Mouse (Mus musculus): ENCODE measurements around the gene Snrpa. TPM values are rescaled to one million over a fixed set of nuclear protein-coding genes. Genes with fewer than 3 reads are reported as not detected.

Snrpa gene
- polyA plus RNA-seq, 1 experiment, result 293 TPM

DNA sequence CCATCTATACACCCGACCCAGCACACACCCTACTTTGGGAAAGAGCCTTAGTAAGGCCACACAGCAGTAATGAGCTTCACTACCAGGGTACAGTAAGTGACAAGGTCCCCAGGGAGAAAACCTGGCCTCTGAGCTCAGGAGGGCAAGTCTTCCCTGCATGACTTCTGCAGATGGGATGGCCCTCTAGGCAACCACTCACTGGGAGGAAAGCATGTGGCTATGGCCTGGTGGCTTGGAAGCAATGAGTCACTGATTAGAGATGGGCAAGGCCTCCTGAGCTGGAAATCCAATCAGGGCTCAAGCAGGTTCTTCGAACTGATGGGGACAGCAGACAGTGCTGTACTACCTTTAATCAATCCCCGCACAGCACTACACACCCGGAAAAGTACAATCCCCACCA is 34.3 kb downstream of the Snrpa start:
- TF ChIP-seq POLR2A (IDR thresholded peaks at IDR 0.05; ENCODE audit: control insufficient read depth, extremely low read depth, insufficient read depth, low read length, poor library complexity), result no peak
- TF ChIP-seq CTCF (IDR thresholded peaks at IDR 0.05; ENCODE audit: borderline replicate concordance, control insufficient read depth, extremely low read depth, insufficient read depth, low read length, poor library complexity), result no peak
- no peaks in the 10 kb centered on the region for H3K27me3 ChIP-seq (ENCODE audit: control insufficient read depth, insufficient read depth, low read length)
- H3K27ac ChIP-seq (ENCODE audit: control insufficient read depth, insufficient read depth, low read length), result no peak overlapping the region
- peaks cover 42% of the 10 kb centered on the region for H3K4me1 ChIP-seq (replicated peaks; ENCODE audit: control insufficient read depth, insufficient read depth, low read length)
- WGBS, result 91% methylated on average over 4 of the region's 4 CpGs
- no peak for DNase-seq
- peaks cover 16% of the 10 kb centered on the region for H3K36me3 ChIP-seq (ENCODE audit: control insufficient read depth, insufficient read depth, low read length)
- H3K4me3 ChIP-seq (ENCODE audit: control insufficient read depth, insufficient read depth, low read length), result no peak overlapping the region

DNA sequence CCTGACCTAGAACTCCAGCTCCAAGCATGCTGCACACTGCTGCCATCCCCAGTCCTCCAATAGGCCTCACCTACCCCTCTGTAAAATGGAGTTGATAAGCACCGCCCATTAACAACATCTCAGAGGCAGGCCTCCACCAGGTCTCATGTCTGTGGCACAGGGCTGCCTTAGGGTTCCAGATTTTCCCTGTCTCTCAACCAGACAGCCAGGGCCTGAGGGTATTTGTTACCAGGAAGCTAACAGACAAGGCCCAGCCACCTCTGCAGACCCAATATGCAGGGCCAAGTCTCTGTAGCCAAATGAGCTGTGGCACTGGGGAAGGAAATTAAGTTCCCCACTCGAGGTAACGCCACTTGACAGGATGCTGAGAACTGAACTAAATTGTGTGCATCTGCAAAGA is 35.1 kb downstream of the Snrpa start:
- Histone ChIP-seq H3K27ac (ENCODE audit: control insufficient read depth, insufficient read depth, low read length) (no peak overlapping the region), H3K27me3 (ENCODE audit: control insufficient read depth, insufficient read depth, low read length) (no peaks in the 10 kb centered on the region), H3K36me3 (ENCODE audit: control insufficient read depth, insufficient read depth, low read length) (peaks cover 16% of the 10 kb centered on the region), H3K4me1 (replicated peaks; ENCODE audit: control insufficient read depth, insufficient read depth, low read length) (peaks cover 42% of the 10 kb centered on the region), H3K4me3 (ENCODE audit: control insufficient read depth, insufficient read depth, low read length) (no peak overlapping the region)
- 72% methylated on average over 3 of the region's 3 CpGs for whole genome bisulfite sequencing
- no peak for DNase-seq
- no peak for TF ChIP-seq CTCF (IDR thresholded peaks at IDR 0.05; ENCODE audit: borderline replicate concordance, control insufficient read depth, extremely low read depth, insufficient read depth, low read length, poor library complexity)
- no peak for TF ChIP-seq POLR2A (IDR thresholded peaks at IDR 0.05; ENCODE audit: control insufficient read depth, extremely low read depth, insufficient read depth, low read length, poor library complexity)

DNA sequence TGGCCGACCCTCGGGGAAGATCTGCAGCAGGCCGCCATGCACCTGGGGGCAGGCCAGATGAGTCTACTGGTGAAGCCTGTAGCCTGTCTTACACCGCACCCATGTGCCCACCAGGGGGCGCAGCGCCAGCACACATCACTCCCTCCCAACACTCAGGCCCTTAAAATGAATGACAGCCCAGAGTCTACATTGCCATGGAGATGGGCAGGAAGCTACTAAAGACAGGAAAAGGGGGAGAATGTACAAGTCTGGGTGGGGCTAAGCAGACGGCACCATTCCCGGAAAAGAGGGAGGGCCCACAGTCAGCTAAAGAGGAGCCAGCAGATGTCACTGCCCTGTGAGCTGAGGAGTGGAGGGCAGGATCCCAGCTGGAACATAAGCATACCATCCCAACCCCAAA is 36.2 kb downstream of the Snrpa start:
- Histone ChIP-seq H3K27ac (ENCODE audit: control insufficient read depth, insufficient read depth, low read length) (no peak overlapping the region), H3K27me3 (ENCODE audit: control insufficient read depth, insufficient read depth, low read length) (no peaks in the 10 kb centered on the region), H3K4me3 (ENCODE audit: control insufficient read depth, insufficient read depth, low read length) (no peak overlapping the region), H3K36me3 (ENCODE audit: control insufficient read depth, insufficient read depth, low read length) (peaks cover 16% of the 10 kb centered on the region), H3K4me1 (replicated peaks; ENCODE audit: control insufficient read depth, insufficient read depth, low read length) (peaks cover 34% of the 10 kb centered on the region)
- TF ChIP-seq CTCF (IDR thresholded peaks at IDR 0.05; ENCODE audit: borderline replicate concordance, control insufficient read depth, extremely low read depth, insufficient read depth, low read length, poor library complexity) (peak; percentile 96), POLR2A (IDR thresholded peaks at IDR 0.05; ENCODE audit: control insufficient read depth, extremely low read depth, insufficient read depth, low read length, poor library complexity) (no peak)
- 8% methylated on average over 8 of the region's 8 CpGs for WGBS
- DNase-seq, result peak; percentile 91

DNA sequence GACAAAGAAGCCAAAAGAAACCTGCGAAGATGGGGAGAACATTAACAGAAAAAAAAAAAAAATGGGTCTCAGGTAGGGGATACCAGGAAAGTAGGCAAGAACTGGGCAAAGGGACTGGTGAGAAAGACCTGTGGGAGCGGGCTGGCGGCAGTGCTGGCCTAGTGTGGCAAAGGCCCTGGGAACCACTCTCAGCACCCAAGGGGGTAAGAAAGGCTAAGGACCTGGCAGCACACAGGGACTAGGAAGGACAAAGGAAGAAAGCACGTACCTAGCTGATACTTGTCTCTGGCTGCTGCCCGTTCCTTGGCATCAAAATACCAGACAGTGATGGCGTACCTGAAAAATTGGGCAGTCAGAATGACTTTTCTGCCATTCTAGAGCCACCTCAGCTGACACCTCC is 36.8 kb downstream of the Snrpa start:
- TF ChIP-seq CTCF (IDR thresholded peaks at IDR 0.05; ENCODE audit: borderline replicate concordance, control insufficient read depth, extremely low read depth, insufficient read depth, low read length, poor library complexity), result no peak
- TF ChIP-seq POLR2A (IDR thresholded peaks at IDR 0.05; ENCODE audit: control insufficient read depth, extremely low read depth, insufficient read depth, low read length, poor library complexity), result no peak
- H3K36me3 ChIP-seq (ENCODE audit: control insufficient read depth, insufficient read depth, low read length), result peaks cover 16% of the 10 kb centered on the region
- peaks cover 28% of the 10 kb centered on the region for H3K4me1 ChIP-seq (replicated peaks; ENCODE audit: control insufficient read depth, insufficient read depth, low read length)
- no peak overlapping the region for H3K4me3 ChIP-seq (ENCODE audit: control insufficient read depth, insufficient read depth, low read length)
- WGBS, result 98% methylated on average over 6 of the region's 6 CpGs
- no peak for DNase-seq
- no peaks in the 10 kb centered on the region for H3K27me3 ChIP-seq (ENCODE audit: control insufficient read depth, insufficient read depth, low read length)
- H3K27ac ChIP-seq (ENCODE audit: control insufficient read depth, insufficient read depth, low read length), result no peak overlapping the region

DNA sequence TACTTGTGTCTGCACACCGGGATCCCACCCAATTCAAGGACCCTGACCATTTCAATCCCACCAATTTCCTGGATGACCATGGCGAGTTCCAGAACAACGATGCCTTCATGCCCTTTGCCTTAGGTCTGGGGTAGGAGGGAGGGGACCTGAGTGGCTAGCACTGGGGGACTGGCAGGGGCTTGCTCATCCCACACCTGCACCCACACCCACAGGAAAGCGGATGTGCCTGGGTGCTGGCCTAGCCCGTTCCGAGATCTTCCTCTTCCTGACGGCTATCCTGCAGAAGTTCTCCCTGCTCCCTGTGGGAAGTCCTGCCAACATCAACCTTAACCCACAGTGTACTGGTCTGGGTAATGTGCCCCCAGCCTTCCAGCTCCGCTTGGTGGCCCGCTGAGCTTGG is 37.9 kb downstream of the Snrpa start:
- Histone ChIP-seq H3K36me3 (ENCODE audit: control insufficient read depth, insufficient read depth, low read length) (peaks cover 16% of the 10 kb centered on the region), H3K4me1 (replicated peaks; ENCODE audit: control insufficient read depth, insufficient read depth, low read length) (peaks cover 19% of the 10 kb centered on the region), H3K27me3 (ENCODE audit: control insufficient read depth, insufficient read depth, low read length) (no peaks in the 10 kb centered on the region), H3K4me3 (ENCODE audit: control insufficient read depth, insufficient read depth, low read length) (no peak overlapping the region), H3K27ac (ENCODE audit: control insufficient read depth, insufficient read depth, low read length) (no peak overlapping the region)
- DNase-seq, result no peak
- TF ChIP-seq POLR2A (IDR thresholded peaks at IDR 0.05; ENCODE audit: control insufficient read depth, extremely low read depth, insufficient read depth, low read length, poor library complexity), result no peak
- TF ChIP-seq CTCF (IDR thresholded peaks at IDR 0.05; ENCODE audit: borderline replicate concordance, control insufficient read depth, extremely low read depth, insufficient read depth, low read length, poor library complexity), result no peak
- 96% methylated on average over 9 of the region's 9 CpGs for WGBS

DNA sequence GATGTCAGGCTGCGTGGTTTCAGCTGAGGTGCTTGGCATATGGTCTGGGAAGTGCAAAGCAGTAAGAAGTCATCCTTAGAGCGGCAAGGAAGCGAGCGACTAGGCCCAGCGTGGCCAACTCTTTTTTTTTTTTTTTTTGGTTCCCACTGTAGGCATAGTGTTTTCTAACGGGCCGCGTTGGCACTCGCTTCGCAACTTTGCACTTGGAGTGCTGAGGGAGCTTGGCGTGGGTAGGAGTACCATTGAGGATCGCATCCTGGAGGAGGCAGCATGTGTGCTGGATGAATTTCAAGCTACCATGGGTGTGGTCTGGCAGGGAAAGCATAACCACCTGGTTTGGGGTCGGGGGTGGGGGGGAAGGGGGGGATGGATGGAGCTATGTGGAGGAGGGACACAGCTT is 40.1 kb downstream of the Snrpa start:
- Histone ChIP-seq H3K4me1 (replicated peaks; ENCODE audit: control insufficient read depth, insufficient read depth, low read length) (peaks cover 9% of the 10 kb centered on the region), H3K27me3 (ENCODE audit: control insufficient read depth, insufficient read depth, low read length) (no peaks in the 10 kb centered on the region), H3K4me3 (ENCODE audit: control insufficient read depth, insufficient read depth, low read length) (no peak overlapping the region), H3K36me3 (ENCODE audit: control insufficient read depth, insufficient read depth, low read length) (peaks cover 16% of the 10 kb centered on the region), H3K27ac (ENCODE audit: control insufficient read depth, insufficient read depth, low read length) (no peak overlapping the region)
- 89% methylated on average over 13 of the region's 13 CpGs for WGBS
- DNase-seq, result no peak
- TF ChIP-seq POLR2A (IDR thresholded peaks at IDR 0.05; ENCODE audit: control insufficient read depth, extremely low read depth, insufficient read depth, low read length, poor library complexity), result no peak
- TF ChIP-seq CTCF (IDR thresholded peaks at IDR 0.05; ENCODE audit: borderline replicate concordance, control insufficient read depth, extremely low read depth, insufficient read depth, low read length, poor library complexity), result no peak

DNA sequence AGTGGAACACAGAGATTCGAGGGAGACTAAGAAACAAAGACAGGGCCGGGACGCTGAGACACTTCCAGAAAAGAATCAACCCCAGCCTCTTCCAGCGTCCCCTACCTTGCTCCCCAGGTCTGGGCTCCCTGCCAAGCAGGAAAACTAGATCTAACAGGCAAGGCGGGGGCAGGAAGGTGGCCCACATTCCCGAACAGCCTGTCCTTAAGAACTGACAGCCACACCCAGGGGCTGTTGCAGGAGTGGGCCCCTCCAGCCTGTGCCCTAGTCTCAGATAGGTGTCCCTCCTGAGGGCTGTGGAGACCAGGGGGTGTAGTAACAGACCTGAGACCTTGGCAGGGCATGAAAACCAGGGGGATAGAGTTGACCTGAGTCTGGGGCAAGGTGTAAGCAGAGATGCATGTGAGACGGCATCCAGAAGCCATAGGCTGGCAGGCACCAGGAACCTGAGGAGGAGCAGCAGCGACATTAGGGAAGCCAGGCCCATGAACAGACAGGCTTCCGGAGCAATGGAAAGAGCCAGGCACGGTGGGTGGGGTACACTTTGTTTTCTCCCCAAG is 42.8 kb downstream of the Snrpa start, which contains the start of gene Cyp2t4:
Gene Cyp2t4 (plus strand): TSS at position 510 of the 560 bp plus-strand sequence.
- DNase-seq, result no peak
- TF ChIP-seq POLR2A (IDR thresholded peaks at IDR 0.05; ENCODE audit: control insufficient read depth, extremely low read depth, insufficient read depth, low read length, poor library complexity) (no peak), CTCF (IDR thresholded peaks at IDR 0.05; ENCODE audit: borderline replicate concordance, control insufficient read depth, extremely low read depth, insufficient read depth, low read length, poor library complexity) (no peak)

More for the DNA sequence above, 42.8 kb downstream of the Snrpa start, which contains the start of gene Cyp2t4:
- 73% methylated on average over 10 of the region's 10 CpGs for WGBS
- Histone ChIP-seq H3K27ac (ENCODE audit: control insufficient read depth, insufficient read depth, low read length) (no peak within 1 kb of the TSS), H3K36me3 (ENCODE audit: control insufficient read depth, insufficient read depth, low read length) (peaks cover 6% of the 10 kb centered on the region), H3K27me3 (ENCODE audit: control insufficient read depth, insufficient read depth, low read length) (no peaks in the 10 kb centered on the region), H3K4me3 (ENCODE audit: control insufficient read depth, insufficient read depth, low read length) (no peak within 1 kb of the TSS), H3K4me1 (replicated peaks; ENCODE audit: control insufficient read depth, insufficient read depth, low read length) (no peaks in the 10 kb centered on the region)

Other genes starting within 250 kb of the Snrpa start
- gene Cyp2a12, start 167.2 kb downstream of the Snrpa start, polyA plus RNA-seq (2012; rRNA removed), result 1.0 TPM in 1 of 2 replicates, not detected in the other
- gene Cyp2f2, start 76.4 kb downstream of the Snrpa start, polyA plus RNA-seq (2012; rRNA removed), result 19.2 and 24.7 TPM in 2 replicates
- gene Cyp2t4, start 42.6 kb downstream of the Snrpa start, polyA plus RNA-seq (2012; rRNA removed), result 0.11 TPM in 1 of 2 replicates, not detected in the other
- gene Egln2, start 29.5 kb downstream of the Snrpa start, polyA plus RNA-seq (2012; rRNA removed), result 116 and 125 TPM in 2 replicates
- gene Rab4b, start 17.4 kb downstream of the Snrpa start, polyA plus RNA-seq (2012; rRNA removed), result 127 and 136 TPM in 2 replicates
- 0.19 TPM in 1 of 2 replicates, not detected in the other for gene Gm21983, start 15.2 kb downstream of the Snrpa start, polyA plus RNA-seq (2012; rRNA removed)
- gene Mia, start 15.1 kb downstream of the Snrpa start, polyA plus RNA-seq (2012; rRNA removed), result 4.0 and 5.2 TPM in 2 replicates
- gene BC024978, start 490 bp downstream of the Snrpa start, polyA plus RNA-seq (2012; rRNA removed), result 20.4 and 20.9 TPM in 2 replicates
- 12.2 and 12.4 TPM in 2 replicates for gene Itpkc, start 32.4 kb upstream of the Snrpa start, polyA plus RNA-seq (2012; rRNA removed)
- gene Coq8b, start 36.8 kb upstream of the Snrpa start, polyA plus RNA-seq (2012; rRNA removed), result 53.1 and 57.8 TPM in 2 replicates
- gene Numbl, start 62.2 kb upstream of the Snrpa start, polyA plus RNA-seq (2012; rRNA removed), result 10.3 and 10.7 TPM in 2 replicates
- 48.3 and 77.5 TPM in 2 replicates for gene Ltbp4, start 141.4 kb upstream of the Snrpa start, polyA plus RNA-seq (2012; rRNA removed)
- 203 and 206 TPM in 2 replicates for gene Shkbp1, start 159.7 kb upstream of the Snrpa start, polyA plus RNA-seq (2012; rRNA removed)
- not detected in 2 replicates for gene Gm20479, start 161.1 kb upstream of the Snrpa start, polyA plus RNA-seq (2012; rRNA removed)

All from thymus, adult 2 months (tissue).